Mouse (Mus musculus): Measurements from ENCODE around the gene St8sia4.
A peak's percentile ranks its signal among the peaks of the same experiment; 100 is the strongest.

The St8sia4 gene

GRCm38 (mm10) chr1:95667435-95668252 is at the start of gene St8sia4:
TSS of gene St8sia4 (minus strand) at chr1:95667571.
- DNase-seq (ENCODE audit: low spot score) = peak; percentile 68

- no peak for DNase-seq (ENCODE audit: low spot score)
Observed at GRCm38 (mm10) chr1:95709181-95709580, 41.8 kb upstream of the St8sia4 start.

GRCm38 (mm10) chr1:95699903-95700302 is 32.5 kb upstream of the St8sia4 start:
- no peak for DNase-seq (ENCODE audit: low spot score)

GRCm38 (mm10) chr1:95674052-95674451 is 6.7 kb upstream of the St8sia4 start:
- no peak for DNase-seq (ENCODE audit: low spot score)

GRCm38 (mm10) chr1:95668253-95668805 is 958 bp upstream of the St8sia4 start:
- DNase-seq (ENCODE audit: low spot score) = no peak

GRCm38 (mm10) chr1:95666541-95667320 is 640 bp downstream of the St8sia4 start:
- DNase-seq (ENCODE audit: low spot score) = no peak

GRCm38 (mm10) chr1:95665951-95666484 is 1.4 kb downstream of the St8sia4 start:
- DNase-seq (ENCODE audit: low spot score) = no peak

GRCm38 (mm10) chr1:95664969-95665702 is 2.2 kb downstream of the St8sia4 start:
- no peak for DNase-seq (ENCODE audit: low spot score)

- DNase-seq (ENCODE audit: low spot score) = no peak
Observed at GRCm38 (mm10) chr1:95664321-95664825, 3.0 kb downstream of the St8sia4 start.

- no peak for DNase-seq (ENCODE audit: low spot score)
Observed at GRCm38 (mm10) chr1:95657051-95657668, 10.2 kb downstream of the St8sia4 start.

- DNase-seq (ENCODE audit: low spot score) = no peak
Observed at GRCm38 (mm10) chr1:95655564-95655963, 11.8 kb downstream of the St8sia4 start.

- DNase-seq (ENCODE audit: low spot score) = no peak
Observed at GRCm38 (mm10) chr1:95653445-95653844, 13.9 kb downstream of the St8sia4 start.

- no peak for DNase-seq (ENCODE audit: low spot score)
Observed at GRCm38 (mm10) chr1:95644292-95644691, 23.1 kb downstream of the St8sia4 start.

GRCm38 (mm10) chr1:95639001-95639400 is 28.4 kb downstream of the St8sia4 start:
- no peak for DNase-seq (ENCODE audit: low spot score)

GRCm38 (mm10) chr1:95624376-95624775 is 43.0 kb downstream of the St8sia4 start:
- no peak for DNase-seq (ENCODE audit: low spot score)

GRCm38 (mm10) chr1:95618647-95619046 is 48.7 kb downstream of the St8sia4 start:
- no peak for DNase-seq (ENCODE audit: low spot score)

- DNase-seq (ENCODE audit: low spot score) = no peak
Observed at GRCm38 (mm10) chr1:95618125-95618524, 49.2 kb downstream of the St8sia4 start.

- DNase-seq (ENCODE audit: low spot score) = no peak
Observed at GRCm38 (mm10) chr1:95610017-95610416, 57.4 kb downstream of the St8sia4 start.

GRCm38 (mm10) chr1:95609045-95609444 is 58.3 kb downstream of the St8sia4 start:
- DNase-seq (ENCODE audit: low spot score) = no peak

- no peak for DNase-seq (ENCODE audit: low spot score)
Observed at GRCm38 (mm10) chr1:95605458-95605857, 61.9 kb downstream of the St8sia4 start.

- no peak for DNase-seq (ENCODE audit: low spot score)
Observed at GRCm38 (mm10) chr1:95598108-95598507, 69.3 kb downstream of the St8sia4 start.

Data from left cerebral cortex, adult 11 months (tissue).